Mouse (Mus musculus): ENCODE measurements around the gene Wdr35. TPM values are rescaled to one million over a fixed set of nuclear protein-coding genes. Genes with fewer than 3 reads are reported as not detected.

Gene Wdr35
- 2.7 and 2.9 TPM in 2 replicates for polyA plus RNA-seq (2012; rRNA removed)

GRCm38 (mm10) chr12:8973820-8974465 is at the start of gene Wdr35:
Gene Wdr35, plus strand, starts transcription at chr12:8973892.

GRCm38 (mm10) chr12:8947714-8948464 is 25.8 kb upstream of the Wdr35 start, which contains the start of gene Matn3:
Gene Matn3, plus strand, starts transcription at chr12:8947929.

GRCm38 (mm10) chr12:9029888-9030723 is 56.4 kb downstream of the Wdr35 start, which contains the start of gene Ttc32:
Gene Ttc32, plus strand, starts transcription at chr12:9029997.

Other genes starting within 250 kb of the Wdr35 start
- gene Sdc1, start 202.6 kb upstream of the Wdr35 start, polyA plus RNA-seq (2012; rRNA removed) = 226 and 233 TPM in 2 replicates
- 278 and 306 TPM in 2 replicates for gene Laptm4a, start 52.2 kb upstream of the Wdr35 start, polyA plus RNA-seq (2012; rRNA removed)
- 0.13 and 0.15 TPM in 2 replicates for gene Matn3, start 26.0 kb upstream of the Wdr35 start, polyA plus RNA-seq (2012; rRNA removed)
- gene Ttc32, start 56.1 kb downstream of the Wdr35 start, polyA plus RNA-seq (2012; rRNA removed) = 10.6 and 10.8 TPM in 2 replicates